Mouse (Mus musculus): ENCODE results near the gene Teddm3. TPM values are rescaled to one million over a fixed set of nuclear protein-coding genes. Genes with fewer than 3 reads are reported as not detected.
"Not testable (repeated sequence)": the region's sequence is repeated elsewhere in the genome, so short reads cannot be mapped to it uniquely, and the experiment has no call there.

The Teddm3 gene
- polyA plus RNA-seq, 1 experiment = 0.59 TPM

GRCm38 (mm10) chr16:21151564-21152361 is 2.0 kb downstream of the Teddm3 start:
- 88% methylated on average over 4 of the region's 4 CpGs for WGBS
- no peaks in the 10 kb centered on the region for H3K4me1 ChIP-seq (replicated peaks; ENCODE audit: control insufficient read depth, insufficient read depth, low read length)
- no peak overlapping the region for H3K4me3 ChIP-seq (ENCODE audit: control insufficient read depth, insufficient read depth, low read length)
- no peak for DNase-seq
- no peaks in the 10 kb centered on the region for H3K27me3 ChIP-seq (ENCODE audit: control insufficient read depth, insufficient read depth, low read length)
- no peak overlapping the region for H3K27ac ChIP-seq (ENCODE audit: control insufficient read depth, insufficient read depth, low read length)
- no peak for TF ChIP-seq CTCF (IDR thresholded peaks at IDR 0.05; ENCODE audit: borderline replicate concordance, control insufficient read depth, extremely low read depth, insufficient read depth, low read length, poor library complexity)
- no peak for TF ChIP-seq POLR2A (IDR thresholded peaks at IDR 0.05; ENCODE audit: control insufficient read depth, extremely low read depth, insufficient read depth, low read length, poor library complexity)
- H3K36me3 ChIP-seq (ENCODE audit: control insufficient read depth, insufficient read depth, low read length) = no peaks in the 10 kb centered on the region

- Histone ChIP-seq H3K27me3 (ENCODE audit: control insufficient read depth, insufficient read depth, low read length) (no peaks in the 10 kb centered on the region), H3K27ac (ENCODE audit: control insufficient read depth, insufficient read depth, low read length) (no peak overlapping the region), H3K36me3 (ENCODE audit: control insufficient read depth, insufficient read depth, low read length) (no peaks in the 10 kb centered on the region), H3K4me3 (ENCODE audit: control insufficient read depth, insufficient read depth, low read length) (no peak overlapping the region), H3K4me1 (replicated peaks; ENCODE audit: control insufficient read depth, insufficient read depth, low read length) (no peaks in the 10 kb centered on the region)
- TF ChIP-seq POLR2A (IDR thresholded peaks at IDR 0.05; ENCODE audit: control insufficient read depth, extremely low read depth, insufficient read depth, low read length, poor library complexity) (no peak), CTCF (IDR thresholded peaks at IDR 0.05; ENCODE audit: borderline replicate concordance, control insufficient read depth, extremely low read depth, insufficient read depth, low read length, poor library complexity) (no peak)
- no peak for DNase-seq
These were observed 3.9 kb downstream of the Teddm3 start for GRCm38 (mm10) chr16:21149896-21150295.

- DNase-seq; H3K4me1 ChIP-seq (replicated peaks; ENCODE audit: control insufficient read depth, insufficient read depth, low read length); H3K4me3 ChIP-seq (ENCODE audit: control insufficient read depth, insufficient read depth, low read length); H3K27me3 ChIP-seq (ENCODE audit: control insufficient read depth, insufficient read depth, low read length); H3K36me3 ChIP-seq (ENCODE audit: control insufficient read depth, insufficient read depth, low read length); H3K27ac ChIP-seq (ENCODE audit: control insufficient read depth, insufficient read depth, low read length): not testable (repeated sequence)
- WGBS = 93% methylated on average over 1 of the region's 1 CpGs
These were observed 5.3 kb downstream of the Teddm3 start for GRCm38 (mm10) chr16:21148451-21148850.

GRCm38 (mm10) chr16:21136312-21137083 is 17.3 kb downstream of the Teddm3 start:
- Histone ChIP-seq H3K4me1 (replicated peaks; ENCODE audit: control insufficient read depth, insufficient read depth, low read length) (no peaks in the 10 kb centered on the region), H3K27me3 (ENCODE audit: control insufficient read depth, insufficient read depth, low read length) (no peaks in the 10 kb centered on the region), H3K36me3 (ENCODE audit: control insufficient read depth, insufficient read depth, low read length) (no peaks in the 10 kb centered on the region), H3K27ac (ENCODE audit: control insufficient read depth, insufficient read depth, low read length) (no peak overlapping the region), H3K4me3 (ENCODE audit: control insufficient read depth, insufficient read depth, low read length) (no peak overlapping the region)
- no peak for DNase-seq
- TF ChIP-seq CTCF (IDR thresholded peaks at IDR 0.05; ENCODE audit: borderline replicate concordance, control insufficient read depth, extremely low read depth, insufficient read depth, low read length, poor library complexity) = no peak
- TF ChIP-seq POLR2A (IDR thresholded peaks at IDR 0.05; ENCODE audit: control insufficient read depth, extremely low read depth, insufficient read depth, low read length, poor library complexity) = no peak
- 86% methylated on average over 1 of the region's 1 CpGs for whole genome bisulfite sequencing

- WGBS = 95% methylated on average over 3 of the region's 3 CpGs
- DNase-seq; H3K27ac ChIP-seq (ENCODE audit: control insufficient read depth, insufficient read depth, low read length); H3K36me3 ChIP-seq (ENCODE audit: control insufficient read depth, insufficient read depth, low read length); H3K4me3 ChIP-seq (ENCODE audit: control insufficient read depth, insufficient read depth, low read length); H3K4me1 ChIP-seq (replicated peaks; ENCODE audit: control insufficient read depth, insufficient read depth, low read length); H3K27me3 ChIP-seq (ENCODE audit: control insufficient read depth, insufficient read depth, low read length): not testable (repeated sequence)
These were observed 26.1 kb downstream of the Teddm3 start for GRCm38 (mm10) chr16:21127666-21128065.

- not testable (repeated sequence) for H3K4me1 ChIP-seq (replicated peaks; ENCODE audit: control insufficient read depth, insufficient read depth, low read length); DNase-seq; H3K27ac ChIP-seq (ENCODE audit: control insufficient read depth, insufficient read depth, low read length); H3K36me3 ChIP-seq (ENCODE audit: control insufficient read depth, insufficient read depth, low read length); H3K27me3 ChIP-seq (ENCODE audit: control insufficient read depth, insufficient read depth, low read length); H3K4me3 ChIP-seq (ENCODE audit: control insufficient read depth, insufficient read depth, low read length)
- 48% methylated on average over 2 of the region's 2 CpGs for WGBS
These were observed 31.0 kb downstream of the Teddm3 start for GRCm38 (mm10) chr16:21122776-21123175.

GRCm38 (mm10) chr16:21116078-21116477 is 37.7 kb downstream of the Teddm3 start:
- H3K27me3 ChIP-seq (ENCODE audit: control insufficient read depth, insufficient read depth, low read length) = no peaks in the 10 kb centered on the region
- TF ChIP-seq POLR2A (IDR thresholded peaks at IDR 0.05; ENCODE audit: control insufficient read depth, extremely low read depth, insufficient read depth, low read length, poor library complexity) = no peak
- no peak for TF ChIP-seq CTCF (IDR thresholded peaks at IDR 0.05; ENCODE audit: borderline replicate concordance, control insufficient read depth, extremely low read depth, insufficient read depth, low read length, poor library complexity)
- DNase-seq = no peak
- H3K4me1 ChIP-seq (replicated peaks; ENCODE audit: control insufficient read depth, insufficient read depth, low read length) = no peaks in the 10 kb centered on the region
- no peak overlapping the region for H3K27ac ChIP-seq (ENCODE audit: control insufficient read depth, insufficient read depth, low read length)
- no peak overlapping the region for H3K4me3 ChIP-seq (ENCODE audit: control insufficient read depth, insufficient read depth, low read length)
- WGBS = 93% methylated on average over 5 of the region's 5 CpGs
- H3K36me3 ChIP-seq (ENCODE audit: control insufficient read depth, insufficient read depth, low read length) = no peaks in the 10 kb centered on the region
